Mouse (Mus musculus): ENCODE measurements at regions not wholly inside any gene's neighbourhood (a gene's known extent, or its start where the extent isn't known, plus 50 kb on each side); places are given as distances from the start of the nearest gene placed in this dataset.

GRCm38 (mm10) chr8:89906200-89906599, 441.9 kb downstream of the Tox3 start:
- no peak for DNase-seq (ENCODE audit: low read depth, low spot score)

- no peak for DNase-seq (ENCODE audit: low read depth, low spot score)
Observed at GRCm38 (mm10) chr8:89905588-89905987, 442.6 kb downstream of the Tox3 start.

DNA sequence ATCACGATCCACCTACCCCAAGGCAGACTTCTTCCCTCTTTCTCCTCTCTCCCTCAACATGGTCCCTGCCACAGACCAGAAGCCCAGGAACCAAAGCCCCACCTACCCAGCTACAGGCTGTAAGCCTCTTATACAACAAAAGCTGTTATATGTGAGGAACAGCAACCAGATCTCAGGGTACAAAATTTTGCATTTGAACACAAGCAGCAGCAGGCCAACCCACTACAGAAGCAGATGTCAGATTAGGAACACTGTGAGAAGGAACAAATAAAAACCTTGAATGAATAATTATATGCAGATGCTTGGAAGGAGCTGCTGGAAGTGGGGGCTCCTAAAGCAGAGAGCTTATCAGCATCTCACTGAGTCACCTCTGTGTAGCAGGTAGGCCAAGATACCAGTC, 444.8 kb downstream of the Tox3 start:
- no peak for DNase-seq (ENCODE audit: low read depth, low spot score)

DNA sequence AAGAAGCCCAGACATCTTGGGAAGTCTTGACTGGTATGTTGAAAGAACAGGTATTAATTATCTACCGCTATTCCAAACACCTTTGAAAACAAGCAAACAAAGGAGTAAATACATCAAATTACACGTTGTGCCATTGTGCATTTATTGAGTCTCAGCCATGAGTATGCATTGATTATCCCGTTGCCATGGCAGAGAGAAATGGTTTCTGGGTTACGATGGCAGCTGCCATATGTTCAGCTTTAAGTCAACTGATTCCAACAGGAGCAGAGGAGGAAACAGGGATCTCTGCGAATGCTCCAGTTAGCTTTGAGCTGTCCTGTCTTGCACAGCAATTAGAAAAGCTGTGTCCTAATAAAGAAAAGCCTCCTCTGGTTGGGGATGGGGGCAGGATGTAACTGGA, 475.4 kb downstream of the Tox3 start:
- no peak for DNase-seq (ENCODE audit: low read depth, low spot score)

DNA sequence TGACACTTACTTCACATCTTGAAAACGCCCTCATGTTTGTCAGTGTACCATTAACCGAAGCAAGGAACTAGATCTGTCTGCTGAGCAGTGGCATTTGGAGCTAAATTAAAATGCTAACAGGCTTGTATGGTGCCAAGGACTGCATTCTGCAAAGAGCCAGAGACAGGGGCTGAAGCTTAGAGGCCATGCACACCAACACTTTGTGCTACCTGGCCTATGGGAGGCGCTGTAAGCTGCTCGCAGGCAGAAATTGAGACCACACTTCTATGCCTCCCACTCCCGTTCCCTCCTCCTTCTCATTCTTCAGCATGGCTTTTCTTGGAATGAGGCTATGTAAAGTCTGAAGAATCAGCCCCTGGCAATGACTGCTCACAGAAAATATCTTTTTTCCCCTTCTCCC, 476.2 kb downstream of the Tox3 start:
- peak; percentile 11 for DNase-seq (ENCODE audit: low read depth, low spot score)

- no peak for DNase-seq (ENCODE audit: low read depth, low spot score)
Observed at GRCm38 (mm10) chr8:89859813-89860212, 488.3 kb downstream of the Tox3 start.

GRCm38 (mm10) chr8:89858706-89859385, 489.3 kb downstream of the Tox3 start:
- no peak for DNase-seq (ENCODE audit: low read depth, low spot score)

- no peak for DNase-seq (ENCODE audit: low read depth, low spot score)
Observed at GRCm38 (mm10) chr8:89855556-89855955, 492.6 kb downstream of the Tox3 start.

- DNase-seq (ENCODE audit: low read depth, low spot score): peak; percentile 66
Observed at GRCm38 (mm10) chr8:89850209-89850796, 497.8 kb downstream of the Tox3 start.

- peak; percentile 45 for DNase-seq (ENCODE audit: low read depth, low spot score)
Observed at GRCm38 (mm10) chr8:89849416-89850208, 498.5 kb downstream of the Tox3 start.

GRCm38 (mm10) chr8:89838494-89838893, 509.6 kb downstream of the Tox3 start:
- DNase-seq (ENCODE audit: low read depth, low spot score): no peak

GRCm38 (mm10) chr8:89833715-89834114, 514.4 kb downstream of the Tox3 start:
- no peak for DNase-seq (ENCODE audit: low read depth, low spot score)

- DNase-seq (ENCODE audit: low read depth, low spot score): peak; percentile 95
Observed at GRCm38 (mm10) chr8:89824586-89824985, 523.6 kb downstream of the Tox3 start.

- peak; percentile 97 for DNase-seq (ENCODE audit: low read depth, low spot score)
Observed at GRCm38 (mm10) chr8:89823631-89824030, 524.5 kb downstream of the Tox3 start.

DNA sequence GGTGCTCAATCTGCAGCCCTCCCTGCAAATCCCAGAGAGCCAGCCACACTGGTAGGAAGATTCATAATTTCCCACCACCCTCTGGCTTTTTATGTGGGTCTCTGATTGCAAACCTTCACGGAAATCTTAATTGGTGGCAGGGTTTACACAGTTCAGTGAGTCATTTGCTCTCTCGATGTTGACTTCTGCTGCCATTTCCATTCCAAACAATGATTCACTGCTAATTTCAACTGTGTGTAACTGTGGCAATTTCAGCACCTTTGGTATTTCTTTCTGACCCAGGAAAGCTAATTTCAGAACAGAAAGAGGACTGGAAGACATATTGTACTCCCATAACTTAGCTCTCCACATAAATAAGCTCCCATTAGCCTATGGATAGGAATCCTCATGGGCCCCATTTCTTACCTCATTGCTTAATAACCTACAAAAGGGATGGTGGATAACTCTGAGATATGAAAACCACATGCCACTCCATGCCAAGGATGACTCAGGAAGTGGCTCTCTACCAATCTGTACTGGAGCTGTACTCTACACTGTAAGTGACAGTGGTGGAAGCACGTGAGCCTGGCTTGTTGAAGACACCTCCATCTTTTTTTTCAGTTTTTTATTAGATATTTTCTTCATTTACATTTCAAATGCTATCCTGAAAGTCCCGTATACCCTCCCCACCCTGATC, 536.0 kb downstream of the Tox3 start:
- no peak for DNase-seq (ENCODE audit: low read depth, low spot score)

DNA sequence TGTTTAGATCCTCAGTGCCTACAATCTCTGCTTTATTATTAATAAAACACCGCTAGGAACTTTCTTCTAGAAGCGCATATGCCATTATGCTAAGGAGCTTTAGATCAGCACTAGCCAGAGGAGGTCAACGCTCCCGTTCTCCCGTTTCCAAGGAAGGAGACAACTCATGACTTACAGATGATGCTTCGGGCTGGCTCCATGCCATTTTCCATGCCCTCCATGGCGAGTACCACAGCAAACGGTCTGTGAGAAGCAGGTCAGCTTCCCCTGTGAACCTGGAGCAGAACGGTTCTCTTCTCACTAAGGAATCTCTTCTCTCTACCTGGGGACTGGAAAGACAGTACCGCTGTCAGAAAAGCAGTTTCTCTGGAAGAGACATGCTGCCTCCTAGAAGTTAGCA, 559.8 kb downstream of the Tox3 start:
- no peak for DNase-seq (ENCODE audit: low read depth, low spot score)

- peak; percentile 37 for DNase-seq (ENCODE audit: low read depth, low spot score)
Observed at GRCm38 (mm10) chr8:89787050-89787905, 560.9 kb downstream of the Tox3 start.

- peak; percentile 74 for DNase-seq (ENCODE audit: low read depth, low spot score)
Observed at GRCm38 (mm10) chr8:89785011-89785410, 563.1 kb downstream of the Tox3 start.

DNA sequence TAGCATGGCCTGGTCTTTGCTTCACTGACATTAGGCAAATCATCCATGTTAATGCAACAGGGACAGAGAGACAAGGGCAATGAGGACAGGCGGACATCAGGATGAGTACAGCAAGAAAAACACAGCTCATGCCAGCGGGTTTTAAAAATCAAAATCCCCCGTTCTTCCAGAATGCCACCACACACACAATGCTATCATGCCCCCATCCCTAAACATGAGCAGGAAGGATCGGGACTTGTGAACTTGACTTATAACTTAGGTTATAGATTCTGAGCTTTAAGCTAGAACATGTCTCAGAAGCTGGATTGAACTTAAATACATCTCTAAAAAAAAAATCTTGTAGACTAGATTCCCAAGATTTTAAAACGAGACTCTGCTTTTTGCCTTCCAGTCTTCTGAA, 564.8 kb downstream of the Tox3 start:
- DNase-seq (ENCODE audit: low read depth, low spot score): no peak

GRCm38 (mm10) chr8:89766387-89766786, 581.8 kb downstream of the Tox3 start:
- peak; percentile 41 for DNase-seq (ENCODE audit: low read depth, low spot score)

DNA sequence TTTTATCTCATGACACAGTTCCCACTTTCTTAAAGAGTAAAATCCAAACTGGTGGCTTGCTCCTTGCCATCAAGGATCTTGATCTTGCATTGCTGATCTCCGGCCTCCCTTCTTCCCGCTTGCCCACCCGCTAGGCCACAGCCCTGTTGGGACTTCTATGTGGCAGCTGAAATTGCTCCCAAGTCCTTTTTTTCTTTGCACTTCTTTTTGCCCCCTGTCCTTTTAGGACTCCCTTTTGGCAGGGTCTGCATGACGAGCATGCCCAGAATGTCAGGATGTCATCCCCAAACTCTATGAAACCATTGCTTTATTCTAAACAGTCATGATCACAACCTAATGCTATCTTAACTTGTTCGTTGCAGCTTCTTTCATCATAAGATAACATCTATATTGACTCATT, 588.6 kb downstream of the Tox3 start:
- no peak for DNase-seq (ENCODE audit: low read depth, low spot score)
